Mouse (Mus musculus) thymus, adult 2 months (tissue): ENCODE measurements around the gene Mael. TPM values are rescaled to one million over a fixed set of nuclear protein-coding genes. Genes with fewer than 3 reads are reported as not detected.

Experiments
- DNase-seq: peaks from one replicate; pipeline ENCODE4 v3.0.0; 2021
- H3K27ac ChIP-seq: fragments of 200-500 bp; 2 replicates; pipeline ENCODE4 v1.5.1; 2012; ENCODE audit warnings: low read length, control low read depth; ENCODE audit not compliant: control insufficient read depth, insufficient read depth
- H3K27me3 ChIP-seq: fragments of 200-500 bp; 2 replicates; pipeline ENCODE4 v1.6.1; 2012; ENCODE audit warnings: mild to moderate bottlenecking, low read length, moderate library complexity, mixed read lengths; ENCODE audit not compliant: control insufficient read depth, insufficient read depth
- H3K36me3 ChIP-seq: fragments of 200-500 bp; 2 replicates; pipeline ENCODE4 v1.6.1; 2012; ENCODE audit warnings: mild to moderate bottlenecking, low read length, moderate library complexity; ENCODE audit not compliant: control insufficient read depth, insufficient read depth
- H3K4me1 ChIP-seq: fragments of 200-500 bp; replicated peaks from 2 replicates; pipeline ENCODE4 v1.6.1; 2012; ENCODE audit warnings: low read length; ENCODE audit not compliant: control insufficient read depth, insufficient read depth
- H3K4me3 ChIP-seq: fragments of 200-500 bp; 2 replicates; pipeline ENCODE4 v1.5.1; 2012; ENCODE audit warnings: mild to moderate bottlenecking, low read length, control low read depth, moderate library complexity; ENCODE audit not compliant: control insufficient read depth, insufficient read depth
- CTCF ChIP-seq: fragments of 200-500 bp; IDR thresholded peaks from 2 replicates; pipeline ENCODE4 v1.5.1; 2012; ENCODE audit warnings: mild to moderate bottlenecking, control low read depth, low read length, moderate library complexity, borderline replicate concordance; ENCODE audit not compliant: control insufficient read depth, poor library complexity, insufficient read depth; ENCODE audit errors: extremely low read depth
- POLR2A ChIP-seq: fragments of 200-500 bp; IDR thresholded peaks from 2 replicates; pipeline ENCODE4 v1.6.1; 2012; ENCODE audit warnings: mild to moderate bottlenecking, low read length, control low read depth, moderate library complexity; ENCODE audit not compliant: control insufficient read depth, poor library complexity, insufficient read depth; ENCODE audit errors: extremely low read depth
- WGBS: fragments of 180-500 bp; shearing (Covaris S2); methylation state at CpG from one replicate; pipeline ENCODE4 v1.1.7; 2018; 5-methylcytosine and 5-hydroxymethylcytosine counted together
- polyA plus RNA-seq: library from polyadenylated mRNA; depleted of rRNA; stranded (reverse); fragments of >200 nt; gene quantifications from 2 replicates; pipeline ENCODE4 v1.2.3, GENCODE M21; 2012; rRNA removed

The Mael gene
- polyA plus RNA-seq, 1 experiment: 0.05 TPM

GRCm38 (mm10) chr1:166152034-166152433 lies 86.5 kb downstream of the Mael start:
- no peak for TF ChIP-seq POLR2A
- TF ChIP-seq CTCF: no peak
- H3K27ac ChIP-seq: no peak overlapping the region
- no peak for DNase-seq
- H3K4me1 ChIP-seq: no peaks in the 10 kb centered on the region; the same call in 1 of the 2 replicates
- H3K36me3 ChIP-seq: no peaks in the 10 kb centered on the region
- H3K27me3 ChIP-seq: peaks cover 3% of the 10 kb centered on the region; the same call in 1 of the 2 replicates
- H3K4me3 ChIP-seq: no peak overlapping the region
- 96% methylated on average over 10 of the region's 10 CpGs for WGBS

GRCm38 (mm10) chr1:166151341-166151740 lies 87.2 kb downstream of the Mael start:
- Histone ChIP-seq H3K27ac (no peak overlapping the region), H3K36me3 (no peaks in the 10 kb centered on the region), H3K27me3 (peaks cover 3% of the 10 kb centered on the region; the same call in 1 of the 2 replicates), H3K4me1 (no peaks in the 10 kb centered on the region; the same call in 1 of the 2 replicates), H3K4me3 (no peak overlapping the region)
- 82% methylated on average over 11 of the region's 11 CpGs for WGBS
- no peak for TF ChIP-seq POLR2A
- no peak for TF ChIP-seq CTCF
- DNase-seq: no peak

Other genes with a start within 250 kb of the Mael start
- gene Pou2f1, start 236.1 kb downstream of the Mael start, polyA plus RNA-seq: 39.7 and 53.4 TPM in 2 replicates
- gene Dusp27, start 110.8 kb downstream of the Mael start, polyA plus RNA-seq: 0.08 and 0.32 TPM in 2 replicates
- 3.8 TPM in 2 replicates for gene Gpa33, start 108.5 kb downstream of the Mael start, polyA plus RNA-seq
- gene Ildr2, start 15.4 kb upstream of the Mael start, polyA plus RNA-seq: 0.40 and 0.59 TPM in 2 replicates
- gene Tada1, start 140.3 kb upstream of the Mael start, polyA plus RNA-seq: 35.2 and 35.4 TPM in 2 replicates
- gene Pogk, start 171.1 kb upstream of the Mael start, polyA plus RNA-seq: 7.4 and 8.1 TPM in 2 replicates